Mouse (Mus musculus): ENCODE data around the gene Ntn3. TPM values are rescaled to one million over a fixed set of nuclear protein-coding genes. Genes with fewer than 3 reads are reported as not detected.

Gene Ntn3
- total RNA-seq, 1 experiment: 4.1 TPM

- Histone ChIP-seq H3K4me1 (ENCODE audit: control insufficient read depth in 2 of 2, insufficient read depth in 2 of 2, low read length in 2 of 2, poor library complexity in 1 of 2) (peaks cover 12 to 42% of the 10 kb centered on the region in 2 experiments), H3K27ac (ENCODE audit: insufficient read depth, low read depth, low read length, poor library complexity, severe bottlenecking) (no peak overlapping the region), H3K9me3 (ENCODE audit: control insufficient read depth, insufficient read depth, low read depth, low read length) (no peaks in the 10 kb centered on the region), H3K4me3 (ENCODE audit: insufficient read depth in 1 of 2, low read depth in 1 of 2, low read length in 2 of 2, poor library complexity in 1 of 2, severe bottlenecking in 1 of 2) (peak overlapping the region; percentile 55 to 82), H3K9ac (ENCODE audit: insufficient read depth, low read depth, low read length, poor library complexity, severe bottlenecking) (peak overlapping the region; percentile 71; the same call in 1 of the 2 replicates), H3K36me3 (ENCODE audit: control insufficient read depth, insufficient read depth, low read length, poor library complexity, severe bottlenecking) (no peaks in the 10 kb centered on the region)
- in situ Hi-C loops (cut with MboI; ENCODE audit: low sequenced_read_pairs in 2 of 2, unreplicated experiment in 2 of 2): no loop called here
- TF ChIP-seq ZC3H11A (IDR thresholded peaks at IDR 0.05; ENCODE audit: borderline replicate concordance, low read depth, low read length) (no peak), MAFK (IDR thresholded peaks at IDR 0.05; ENCODE audit: insufficient read depth, low read depth, low read length) (no peak), CHD2 (IDR thresholded peaks at IDR 0.05; ENCODE audit: low read depth, low read length) (no peak), ZNF384 (IDR thresholded peaks at IDR 0.05; ENCODE audit: low read depth, low read length) (no peak), HCFC1 (IDR thresholded peaks at IDR 0.05; ENCODE audit: borderline replicate concordance, insufficient read depth, low read length) (no peak)
- DNase-seq (ENCODE audit: low read depth, low spot score): no peak
These were observed 2.6 kb downstream of the Ntn3 start for GRCm38 (mm10) chr17:24206451-24207351.

GRCm38 (mm10) chr17:24205908-24206361 is 3.4 kb downstream of the Ntn3 start:
- peak overlapping the region; percentile 71 for H3K9ac ChIP-seq (ENCODE audit: insufficient read depth, low read depth, low read length, poor library complexity, severe bottlenecking)
- peaks cover 12 to 37% of the 10 kb centered on the region in 2 experiments for H3K4me1 ChIP-seq (ENCODE audit: control insufficient read depth in 2 of 2, insufficient read depth in 2 of 2, low read length in 2 of 2, poor library complexity in 1 of 2)
- H3K4me3 ChIP-seq (ENCODE audit: insufficient read depth in 1 of 2, low read depth in 1 of 2, low read length in 2 of 2, poor library complexity in 1 of 2, severe bottlenecking in 1 of 2): peak overlapping the region; percentile 75 to 82
- no peaks in the 10 kb centered on the region for H3K36me3 ChIP-seq (ENCODE audit: control insufficient read depth, insufficient read depth, low read length, poor library complexity, severe bottlenecking)
- in situ Hi-C loops (cut with MboI; ENCODE audit: low sequenced_read_pairs in 2 of 2, unreplicated experiment in 2 of 2): no loop called here
- no peaks in the 10 kb centered on the region for H3K9me3 ChIP-seq (ENCODE audit: control insufficient read depth, insufficient read depth, low read depth, low read length)
- no peak overlapping the region for H3K27ac ChIP-seq (ENCODE audit: insufficient read depth, low read depth, low read length, poor library complexity, severe bottlenecking)
- no peak for TF ChIP-seq HCFC1 (IDR thresholded peaks at IDR 0.05; ENCODE audit: borderline replicate concordance, insufficient read depth, low read length)
- TF ChIP-seq CHD2 (IDR thresholded peaks at IDR 0.05; ENCODE audit: low read depth, low read length): no peak
- TF ChIP-seq ZC3H11A (IDR thresholded peaks at IDR 0.05; ENCODE audit: borderline replicate concordance, low read depth, low read length): no peak
- no peak for TF ChIP-seq MAFK (IDR thresholded peaks at IDR 0.05; ENCODE audit: insufficient read depth, low read depth, low read length)
- TF ChIP-seq ZNF384 (IDR thresholded peaks at IDR 0.05; ENCODE audit: low read depth, low read length): no peak
- DNase-seq (ENCODE audit: low read depth, low spot score): no peak

- in situ Hi-C loops (cut with MboI; ENCODE audit: low sequenced_read_pairs in 2 of 2, unreplicated experiment in 2 of 2): no loop called here
- Histone ChIP-seq H3K4me3 (ENCODE audit: insufficient read depth in 1 of 2, low read depth in 1 of 2, low read length in 2 of 2, poor library complexity in 1 of 2, severe bottlenecking in 1 of 2) (peak within 1 kb of the TSS; percentile 75 to 82), H3K4me1 (ENCODE audit: control insufficient read depth in 2 of 2, insufficient read depth in 2 of 2, low read length in 2 of 2, poor library complexity in 1 of 2) (peaks cover 12 to 36% of the 10 kb centered on the region in 2 experiments), H3K9ac (ENCODE audit: insufficient read depth, low read depth, low read length, poor library complexity, severe bottlenecking) (peak within 1 kb of the TSS; percentile 74), H3K36me3 (ENCODE audit: control insufficient read depth, insufficient read depth, low read length, poor library complexity, severe bottlenecking) (no peaks in the 10 kb centered on the region), H3K9me3 (ENCODE audit: control insufficient read depth, insufficient read depth, low read depth, low read length) (no peaks in the 10 kb centered on the region), H3K27ac (ENCODE audit: insufficient read depth, low read depth, low read length, poor library complexity, severe bottlenecking) (no peak within 1 kb of the TSS)
- TF ChIP-seq HCFC1 (IDR thresholded peaks at IDR 0.05; ENCODE audit: borderline replicate concordance, insufficient read depth, low read length) (no peak), ZNF384 (IDR thresholded peaks at IDR 0.05; ENCODE audit: low read depth, low read length) (no peak), MAFK (IDR thresholded peaks at IDR 0.05; ENCODE audit: insufficient read depth, low read depth, low read length) (no peak), CHD2 (IDR thresholded peaks at IDR 0.05; ENCODE audit: low read depth, low read length) (no peak), ZC3H11A (IDR thresholded peaks at IDR 0.05; ENCODE audit: borderline replicate concordance, low read depth, low read length) (no peak)
- peak; percentile 88 for DNase-seq (ENCODE audit: low read depth, low spot score)
These were observed 3.9 kb downstream of the Ntn3 start, which contains the start of gene Tbc1d24 for GRCm38 (mm10) chr17:24205284-24205888. Tbc1d24 (minus strand) TSS chr17:24205562.

- no peaks in the 10 kb centered on the region for H3K9me3 ChIP-seq (ENCODE audit: control insufficient read depth, insufficient read depth, low read depth, low read length)
- H3K36me3 ChIP-seq (ENCODE audit: control insufficient read depth, insufficient read depth, low read length, poor library complexity, severe bottlenecking): no peaks in the 10 kb centered on the region
- in situ Hi-C loops (cut with MboI; ENCODE audit: low sequenced_read_pairs in 2 of 2, unreplicated experiment in 2 of 2): no loop called here
- no peak overlapping the region for H3K27ac ChIP-seq (ENCODE audit: insufficient read depth, low read depth, low read length, poor library complexity, severe bottlenecking)
- peak overlapping the region; percentile 75 to 82 for H3K4me3 ChIP-seq (ENCODE audit: insufficient read depth in 1 of 2, low read depth in 1 of 2, low read length in 2 of 2, poor library complexity in 1 of 2, severe bottlenecking in 1 of 2)
- no peak for DNase-seq (ENCODE audit: low read depth, low spot score)
- peaks cover 12 to 35% of the 10 kb centered on the region in 2 experiments for H3K4me1 ChIP-seq (ENCODE audit: control insufficient read depth in 2 of 2, insufficient read depth in 2 of 2, low read length in 2 of 2, poor library complexity in 1 of 2)
- no peak for TF ChIP-seq CHD2 (IDR thresholded peaks at IDR 0.05; ENCODE audit: low read depth, low read length)
- peak overlapping the region; percentile 74 for H3K9ac ChIP-seq (ENCODE audit: insufficient read depth, low read depth, low read length, poor library complexity, severe bottlenecking)
These were observed 4.5 kb downstream of the Ntn3 start for GRCm38 (mm10) chr17:24204846-24205245.
